Mouse (Mus musculus): ENCODE measurements around the gene Gucy1a1.
"Not testable (repeated sequence)": the region's sequence is repeated elsewhere in the genome, so short reads cannot be mapped to it uniquely, and the experiment has no call there.

Gene Gucy1a1

DNA sequence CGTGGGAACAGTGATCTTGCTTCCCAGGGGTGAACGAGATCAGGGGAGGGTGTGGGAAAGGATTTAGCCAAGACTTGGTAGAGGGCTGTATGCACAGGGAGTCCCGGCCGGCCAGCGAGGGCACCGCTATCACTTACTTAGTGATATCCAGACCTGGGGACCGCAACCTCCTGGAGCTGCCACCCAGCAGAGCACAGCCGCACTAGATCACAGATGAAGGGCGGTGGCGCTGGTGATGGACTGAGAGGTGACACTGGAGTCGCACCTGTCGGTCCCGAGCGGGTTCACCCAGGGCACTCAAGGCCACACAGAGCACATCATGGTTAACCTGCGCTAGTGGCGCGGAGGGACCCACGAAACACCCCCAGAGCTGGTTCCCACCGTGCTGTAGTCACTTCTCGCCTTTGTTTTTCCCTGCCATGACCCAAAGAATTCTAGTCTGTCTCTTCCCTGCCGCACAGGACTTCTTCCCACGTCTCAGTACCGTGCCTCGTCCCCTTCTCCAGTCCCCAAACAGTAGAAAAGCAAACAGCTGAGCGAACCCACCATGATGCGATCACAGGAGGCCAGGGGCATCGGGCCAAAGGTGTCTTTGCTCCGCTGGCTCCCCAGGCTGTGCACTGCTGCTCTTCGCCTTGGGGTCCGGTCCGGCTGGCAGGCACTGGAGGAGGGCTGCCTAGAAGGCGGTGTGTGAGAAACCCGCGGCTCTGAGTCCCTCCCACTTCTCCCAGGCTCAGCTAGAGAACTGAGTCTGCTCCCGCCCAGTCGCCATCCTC lies at the start of gene Gucy1a1:
Gene Gucy1a1 (minus strand): TSS at position 664 of the 776 bp plus-strand sequence.
- in situ Hi-C loops (cut with MseI, MboI): no loop called here

DNA sequence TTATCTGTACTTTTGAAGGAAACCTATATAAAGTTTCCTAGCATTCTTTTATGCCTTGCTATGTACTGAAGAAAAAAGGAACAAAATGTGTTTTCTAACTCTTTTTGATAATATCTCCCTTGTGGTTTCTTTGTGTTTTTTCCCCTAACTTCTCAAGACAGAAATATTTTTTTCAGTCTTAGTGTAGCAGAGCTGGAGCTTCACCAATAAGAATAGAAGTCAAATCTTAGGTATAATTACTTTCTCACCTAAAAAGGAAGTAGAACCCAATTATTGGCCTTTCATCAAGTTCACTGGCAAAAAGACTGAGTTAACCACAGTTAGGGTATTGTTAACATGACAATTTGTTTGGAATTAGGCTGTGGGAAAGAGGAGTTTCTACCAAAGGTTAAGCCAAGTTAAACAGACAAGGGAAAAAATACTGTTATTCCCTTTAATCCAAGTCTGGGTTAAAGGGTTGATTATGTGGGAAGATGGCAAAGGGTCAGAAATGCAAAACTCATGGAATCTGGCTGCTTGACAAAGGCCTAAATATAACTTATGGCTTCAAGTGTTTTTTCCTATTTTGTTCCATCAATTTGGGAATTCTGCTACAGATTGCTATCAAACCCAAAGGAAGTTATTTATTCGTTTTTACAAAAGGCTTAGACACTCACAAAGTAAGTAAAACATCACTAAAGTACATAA lies 46.1 kb upstream of the Gucy1a1 start:
- in situ Hi-C loops (cut with MseI, MboI): no loop called here

DNA sequence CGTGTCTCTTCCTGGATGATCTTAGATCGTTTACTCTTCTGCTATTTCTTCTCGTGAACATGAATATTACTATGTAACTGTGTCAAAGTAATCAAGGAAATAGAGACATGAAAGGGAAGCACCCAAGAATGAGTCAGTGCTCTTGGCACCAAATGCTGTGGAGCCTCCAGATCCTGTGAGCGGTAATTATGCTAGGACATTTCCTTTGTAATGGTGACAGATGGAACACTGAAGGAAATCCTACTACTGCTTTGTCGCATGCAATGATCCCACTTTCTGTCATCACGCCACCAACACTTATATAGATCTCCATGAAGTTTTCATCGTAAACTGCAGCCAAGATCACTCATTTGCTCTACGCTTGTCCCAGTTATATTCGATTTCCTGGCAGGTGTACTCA lies 40.0 kb upstream of the Gucy1a1 start:
- in situ Hi-C loops (cut with MseI, MboI): no loop called here

DNA sequence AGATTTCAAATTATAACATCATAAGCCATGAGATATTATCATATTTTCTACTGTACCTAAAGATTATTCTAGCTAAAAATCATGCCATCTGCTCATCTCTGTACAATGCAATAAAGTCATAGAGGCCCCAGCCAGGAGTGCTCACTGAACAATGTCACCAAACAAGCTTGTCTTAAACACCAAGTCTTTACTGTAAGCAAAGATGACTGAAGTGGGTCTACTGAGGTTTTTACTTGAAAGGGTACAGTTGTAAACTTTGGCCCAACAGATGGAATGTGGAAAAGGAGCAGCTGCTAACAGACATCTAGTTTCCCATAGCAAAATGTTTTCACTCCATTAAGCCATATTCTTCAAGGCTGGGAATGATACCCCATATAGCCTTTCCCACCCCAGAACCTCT lies 35.9 kb upstream of the Gucy1a1 start:
- in situ Hi-C loops (cut with MseI, MboI): no loop called here

DNA sequence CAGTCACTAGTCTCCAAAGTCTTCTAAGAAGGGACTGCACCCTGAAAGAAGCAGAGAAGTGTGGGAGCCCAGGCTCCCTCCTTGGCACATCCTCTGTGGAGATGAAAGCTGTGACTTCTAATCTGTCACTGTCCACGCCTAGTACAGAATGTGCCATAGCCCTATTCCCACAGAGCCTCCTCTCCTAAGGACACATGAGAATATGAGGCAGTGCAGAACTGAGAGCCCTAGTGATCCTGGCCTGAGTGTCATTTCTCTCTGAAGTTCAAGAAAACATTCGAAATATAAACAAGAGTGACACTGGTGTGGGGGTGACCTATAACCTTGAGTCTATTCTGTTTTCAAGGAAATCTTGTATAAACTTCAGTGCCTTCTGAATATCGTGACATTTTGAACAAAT lies 34.7 kb upstream of the Gucy1a1 start:
- in situ Hi-C loops (cut with MseI, MboI): no loop called here

DNA sequence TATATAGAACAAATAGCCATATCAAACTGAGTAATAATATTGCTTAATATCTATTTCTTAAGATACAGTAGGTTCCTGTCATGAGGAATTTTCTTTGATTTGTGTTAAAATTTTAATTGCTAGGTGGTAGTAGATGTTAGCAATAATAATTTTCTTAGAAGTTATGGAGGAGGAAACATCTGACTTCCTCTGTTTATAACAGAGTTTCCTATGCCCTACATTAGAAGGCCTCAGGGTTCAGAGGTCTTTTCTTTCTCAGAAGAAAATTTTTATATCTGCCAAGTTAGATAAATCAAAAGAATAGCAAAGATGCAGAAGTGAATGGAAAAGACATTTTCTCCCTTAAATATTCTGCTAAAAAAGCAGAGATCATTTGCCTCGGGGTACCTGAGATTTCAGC lies 29.9 kb upstream of the Gucy1a1 start:
- in situ Hi-C loops (cut with MseI, MboI): no loop called here

DNA sequence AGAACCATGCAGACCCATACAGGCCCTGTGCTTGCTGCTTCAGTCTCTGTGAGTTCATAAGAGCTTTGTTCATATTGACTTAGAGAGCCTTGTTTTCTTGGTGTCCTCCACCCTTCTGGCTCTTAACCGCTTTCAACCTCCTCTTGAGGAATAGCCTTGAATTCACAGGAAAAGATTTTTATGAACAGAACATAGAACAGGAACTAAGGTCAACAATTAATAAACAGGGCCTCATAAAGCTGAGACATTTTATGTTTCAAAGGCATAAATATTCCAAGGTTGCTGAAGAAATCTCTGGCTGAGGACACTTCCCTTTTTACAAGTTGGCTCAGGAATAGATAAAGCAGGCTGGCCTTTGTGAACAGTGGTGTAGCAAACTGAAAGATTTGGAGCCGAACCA lies 21.5 kb upstream of the Gucy1a1 start:
- in situ Hi-C loops (cut with MseI, MboI): no loop called here

DNA sequence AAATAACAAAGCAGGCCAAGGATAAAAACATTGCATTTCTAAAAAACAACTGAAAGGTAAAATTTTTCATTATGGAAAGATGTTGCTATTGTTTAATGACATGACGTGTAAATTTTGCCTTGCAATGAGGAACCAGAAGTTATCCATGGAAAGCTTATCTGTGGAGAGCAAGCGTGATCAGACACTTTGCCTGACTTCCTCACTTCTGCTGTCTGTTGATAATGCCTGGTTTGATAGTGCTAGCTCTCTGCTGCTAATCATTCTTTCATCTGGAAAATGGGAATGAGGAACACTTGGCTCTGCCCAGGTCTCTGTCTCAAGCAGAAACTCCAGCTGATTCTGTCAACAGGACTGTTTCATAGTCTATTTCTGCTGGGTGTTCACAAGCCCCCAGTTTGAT lies 20.3 kb upstream of the Gucy1a1 start:
- in situ Hi-C loops (cut with MseI, MboI): no loop called here

DNA sequence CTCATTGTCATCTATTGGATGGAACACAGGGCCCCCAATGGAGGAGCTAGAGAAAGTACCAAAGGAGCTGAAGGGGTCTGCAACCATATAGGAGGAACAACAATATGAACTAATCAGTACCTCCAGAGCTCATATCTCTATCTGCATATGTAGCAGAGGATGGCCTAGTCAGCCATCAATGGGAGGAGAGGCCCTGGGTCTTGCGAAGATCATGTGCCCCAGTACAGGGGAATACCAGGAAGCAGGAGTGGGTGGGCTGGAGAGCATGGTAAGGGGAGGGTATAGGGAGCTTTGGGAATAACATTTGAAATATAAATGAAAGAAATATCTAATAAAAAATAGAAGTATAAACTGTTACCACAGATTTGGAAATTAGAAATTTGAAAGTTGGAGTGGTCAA lies 17.4 kb upstream of the Gucy1a1 start:
- in situ Hi-C loops (cut with MseI, MboI): not testable (repeated sequence)

DNA sequence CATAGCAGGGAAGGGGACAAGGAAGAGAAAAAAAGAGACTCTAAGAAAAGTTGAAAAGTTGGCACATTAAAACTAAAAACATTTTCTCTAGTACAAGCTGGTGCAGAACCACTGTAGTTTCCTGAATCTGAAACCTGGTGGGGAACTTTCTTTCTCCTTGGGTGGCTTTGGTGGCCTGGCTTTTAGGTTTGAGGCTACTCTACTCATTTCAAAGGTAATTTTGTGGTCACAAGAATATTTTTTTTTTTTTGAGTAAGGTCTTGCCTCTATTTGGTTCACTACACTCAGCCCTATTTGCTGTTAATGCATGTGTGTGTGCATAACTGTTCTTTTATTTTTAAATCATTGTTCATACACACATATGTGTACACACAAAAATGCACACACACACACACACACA lies 389 bp upstream of the Gucy1a1 start:
- in situ Hi-C loops (cut with MseI, MboI): no loop called here

DNA sequence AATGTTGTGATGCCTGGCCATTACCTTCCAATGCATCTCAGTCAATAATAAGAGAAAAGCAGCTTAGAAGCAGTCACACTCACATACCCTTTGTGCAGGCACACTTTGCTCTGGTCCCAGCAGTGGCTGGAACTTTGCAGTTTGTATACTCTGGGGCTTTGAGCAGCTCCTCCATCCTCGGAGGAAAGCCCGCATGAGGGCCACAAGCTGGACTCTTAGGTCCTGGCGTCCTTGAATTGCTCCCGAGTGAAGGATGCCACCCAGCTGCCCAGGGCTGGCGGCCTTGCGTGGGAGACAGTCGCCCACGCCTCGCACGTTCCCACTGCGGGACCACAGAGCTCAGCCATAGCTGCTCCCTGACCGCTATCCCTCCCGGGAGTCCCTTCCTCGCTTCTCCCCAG lies 864 bp downstream of the Gucy1a1 start:
- in situ Hi-C loops (cut with MseI, MboI): no loop called here

DNA sequence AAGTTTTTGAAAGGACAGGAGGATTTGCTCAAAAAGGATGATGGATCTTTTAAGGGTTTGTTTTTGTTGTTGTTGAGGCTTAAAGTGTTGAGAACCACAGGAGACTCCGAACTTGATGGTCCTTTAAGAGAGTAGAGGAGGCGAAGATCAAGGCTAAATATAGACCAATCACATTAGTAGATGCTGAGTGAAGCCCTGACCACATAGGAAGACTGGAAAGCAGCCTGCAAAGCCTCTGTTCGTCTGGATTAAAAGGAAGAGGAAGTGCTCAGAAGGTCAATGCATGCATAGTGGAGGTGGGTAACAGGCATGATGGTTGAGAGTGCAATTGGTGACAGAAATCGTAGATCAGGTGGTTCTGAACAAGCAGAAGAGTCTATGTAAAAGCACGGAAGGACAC lies 4.8 kb downstream of the Gucy1a1 start:
- in situ Hi-C loops (cut with MseI, MboI): no loop called here

DNA sequence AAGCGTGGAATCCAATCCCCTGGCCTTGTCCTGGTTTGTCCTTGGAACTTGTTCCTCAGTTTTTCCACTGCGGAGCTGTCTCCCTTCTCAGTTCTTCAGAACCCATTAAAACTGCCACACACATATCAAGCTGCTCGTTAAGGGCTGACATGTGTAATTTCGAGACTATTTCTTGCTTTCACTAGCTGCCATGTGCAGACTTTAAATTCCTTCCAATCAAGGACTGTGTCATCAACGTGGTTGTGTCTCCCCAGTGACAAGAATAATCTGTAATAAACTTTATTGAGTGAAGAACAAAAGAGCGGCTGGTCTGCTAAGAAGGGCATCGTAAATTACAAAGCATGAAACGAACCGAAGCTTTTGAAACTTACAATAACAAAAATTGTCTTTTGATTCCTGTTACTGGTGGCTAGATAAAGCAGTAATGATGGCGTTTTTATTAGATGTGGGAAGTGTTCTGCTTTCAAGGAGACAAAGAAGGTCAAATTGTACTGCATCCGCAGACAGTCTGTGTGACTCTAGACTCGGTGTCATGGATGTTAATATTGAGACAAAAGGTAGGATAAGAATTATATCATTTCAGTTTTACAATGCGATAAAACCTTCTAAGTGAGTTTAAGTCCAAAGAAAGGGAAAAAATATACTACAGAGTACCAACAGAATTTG lies 7.5 kb downstream of the Gucy1a1 start:
- in situ Hi-C loops (cut with MseI, MboI): no loop called here

DNA sequence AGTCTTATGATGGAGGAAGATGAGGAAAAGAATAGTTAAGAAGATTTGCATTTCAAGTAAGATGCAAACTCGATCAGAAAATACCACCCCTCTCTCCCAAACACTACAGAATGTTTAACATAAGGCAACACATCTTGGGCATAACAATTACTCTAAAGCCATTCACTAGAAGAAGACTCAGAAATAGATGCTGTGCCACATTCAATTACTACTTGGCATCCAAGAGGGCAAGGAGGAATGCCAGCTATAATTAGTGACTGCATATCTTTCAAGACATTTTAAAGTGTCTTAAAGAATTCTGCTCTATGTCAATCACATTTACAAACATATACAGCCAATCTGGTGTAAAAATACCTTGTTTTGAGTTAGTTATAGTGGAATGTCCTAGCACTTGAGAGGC lies 10.1 kb downstream of the Gucy1a1 start:
- in situ Hi-C loops (cut with MseI, MboI): no loop called here

DNA sequence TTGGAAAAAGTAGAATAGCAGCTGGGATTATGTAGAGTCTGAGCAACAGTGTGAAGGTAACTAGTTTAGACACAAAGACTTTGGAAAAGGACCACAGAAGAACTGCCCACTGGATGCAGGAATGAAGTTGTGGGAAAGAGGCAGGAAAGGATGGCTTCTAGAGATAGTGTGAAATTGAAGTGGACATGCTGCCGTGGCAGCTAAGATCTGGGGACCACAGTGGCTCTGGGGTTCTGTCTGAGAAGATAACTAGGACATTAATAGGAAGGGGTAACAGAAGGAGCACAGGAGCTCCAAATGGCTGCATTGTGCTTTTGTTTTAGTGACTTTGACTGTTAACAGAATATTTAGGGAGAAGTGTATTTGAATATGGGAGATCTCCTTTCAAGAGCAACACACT lies 16.3 kb downstream of the Gucy1a1 start:
- in situ Hi-C loops (cut with MseI, MboI): no loop called here

DNA sequence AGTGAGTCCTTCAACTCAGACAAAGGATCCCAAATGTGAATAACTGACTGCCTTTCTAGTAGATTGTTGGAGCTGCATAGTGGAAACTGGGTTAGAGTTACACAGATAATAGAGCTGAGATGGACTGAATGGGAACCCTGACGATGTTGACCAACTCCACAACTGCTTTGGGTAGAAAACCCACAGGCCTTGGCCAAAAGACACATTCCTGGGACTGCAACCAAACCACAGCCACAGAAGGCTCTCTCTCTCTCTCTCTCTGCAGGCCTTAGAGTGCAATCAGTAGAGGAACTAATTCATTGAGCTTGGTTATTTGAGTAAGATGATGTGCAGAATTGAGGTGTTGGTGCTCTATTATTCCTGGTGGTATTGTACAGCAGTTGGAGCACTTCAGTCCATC lies 21.0 kb downstream of the Gucy1a1 start:
- in situ Hi-C loops (cut with MseI, MboI): no loop called here

DNA sequence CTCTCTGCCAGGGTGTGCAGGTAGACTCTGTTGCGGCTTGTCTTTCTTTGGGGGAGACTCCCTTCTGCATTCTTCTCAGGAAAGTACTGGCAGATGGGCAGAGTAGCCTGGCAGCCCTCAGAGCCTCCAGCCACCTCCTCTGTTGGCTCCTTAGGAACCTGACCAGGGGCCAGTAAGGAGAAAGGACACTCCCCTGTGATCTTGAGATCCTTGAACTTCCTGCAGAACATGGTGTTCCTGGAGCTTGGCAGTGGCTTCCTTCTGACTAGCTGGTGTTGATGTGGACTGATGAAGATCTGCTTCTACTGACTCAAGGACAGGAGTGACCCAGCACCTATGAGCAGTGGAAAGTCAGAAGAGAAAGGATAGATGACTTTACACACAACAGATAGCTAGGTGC lies 26.7 kb downstream of the Gucy1a1 start:
- in situ Hi-C loops (cut with MseI, MboI): no loop called here

DNA sequence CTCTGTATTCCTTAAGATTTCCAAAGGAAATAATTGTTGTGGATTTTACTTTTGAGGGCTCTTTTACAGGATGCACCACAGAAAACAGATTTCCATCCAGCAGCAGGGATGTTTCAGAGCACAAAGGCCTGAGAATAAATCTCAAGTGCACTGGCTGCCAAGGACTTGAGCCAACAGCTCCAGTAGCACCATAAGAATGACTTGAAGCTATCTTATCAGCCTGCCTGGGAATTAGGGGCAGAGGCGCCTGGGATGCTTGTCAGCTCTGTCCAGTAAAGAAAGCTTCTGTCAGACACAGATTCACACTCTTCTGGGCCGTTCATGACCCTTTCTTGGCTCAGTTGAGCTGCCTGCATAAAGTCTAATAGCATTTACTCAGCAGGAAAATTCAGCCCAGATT lies 33.1 kb downstream of the Gucy1a1 start:
- in situ Hi-C loops (cut with MseI, MboI): no loop called here

DNA sequence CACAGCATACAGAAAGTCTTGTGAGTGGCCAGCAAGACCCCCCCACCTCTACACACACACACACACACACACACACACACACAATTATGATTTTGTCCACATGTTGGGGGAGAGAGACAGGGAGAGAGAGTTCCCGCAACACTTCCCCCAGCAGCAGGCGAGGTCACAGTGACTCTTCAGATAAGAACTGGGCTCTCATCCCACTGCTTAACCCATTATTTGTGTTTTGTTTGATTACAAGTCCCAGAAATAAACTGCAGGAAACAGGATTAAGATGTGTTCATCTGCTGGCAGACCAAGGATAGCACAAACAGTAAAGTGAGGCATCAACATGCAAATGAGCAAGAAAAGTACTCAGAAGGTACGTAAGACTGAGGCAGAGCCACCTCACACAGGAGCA lies 33.6 kb downstream of the Gucy1a1 start:
- in situ Hi-C loops (cut with MseI, MboI): no loop called here

DNA sequence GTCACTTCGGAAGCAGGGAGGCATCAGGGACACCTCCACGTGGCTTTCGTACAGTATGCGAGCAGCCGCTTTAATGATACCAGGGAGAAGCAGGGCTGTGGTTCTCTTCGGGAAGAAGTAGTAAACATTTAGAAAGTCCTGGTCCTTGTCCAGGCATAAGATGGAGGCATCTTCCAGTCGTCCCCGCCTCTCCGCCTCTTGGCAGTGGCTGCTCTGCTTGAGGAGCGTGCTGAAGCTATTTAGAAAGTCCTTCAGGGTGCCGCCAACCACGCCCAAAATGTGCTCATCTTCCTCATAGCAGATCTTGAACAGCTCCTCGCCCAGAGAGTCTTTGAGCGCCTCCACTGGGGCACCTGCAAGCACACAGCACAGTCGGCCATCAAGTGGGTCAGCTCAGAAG lies 36.6 kb downstream of the Gucy1a1 start:
- in situ Hi-C loops (cut with MseI, MboI): no loop called here

DNA sequence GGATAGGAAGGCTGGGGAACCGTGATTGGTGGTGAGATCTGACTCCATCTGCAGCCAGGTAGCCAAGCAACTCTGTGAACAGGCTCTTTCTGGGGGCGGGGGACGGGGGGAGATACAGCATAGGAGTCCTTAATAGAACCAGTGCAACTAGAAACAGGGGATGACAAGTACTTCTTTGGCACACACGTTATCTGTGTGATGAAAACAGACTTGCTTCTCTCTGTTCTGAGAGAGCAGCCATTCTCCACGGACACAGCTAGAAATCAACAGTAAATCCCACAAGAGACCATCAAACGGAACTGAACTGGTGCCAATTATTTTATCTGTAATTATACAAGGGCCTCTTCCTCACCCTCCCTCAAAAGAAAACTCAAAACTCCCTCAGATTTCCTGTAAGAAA lies 41.4 kb downstream of the Gucy1a1 start:
- in situ Hi-C loops (cut with MseI, MboI): no loop called here

DNA sequence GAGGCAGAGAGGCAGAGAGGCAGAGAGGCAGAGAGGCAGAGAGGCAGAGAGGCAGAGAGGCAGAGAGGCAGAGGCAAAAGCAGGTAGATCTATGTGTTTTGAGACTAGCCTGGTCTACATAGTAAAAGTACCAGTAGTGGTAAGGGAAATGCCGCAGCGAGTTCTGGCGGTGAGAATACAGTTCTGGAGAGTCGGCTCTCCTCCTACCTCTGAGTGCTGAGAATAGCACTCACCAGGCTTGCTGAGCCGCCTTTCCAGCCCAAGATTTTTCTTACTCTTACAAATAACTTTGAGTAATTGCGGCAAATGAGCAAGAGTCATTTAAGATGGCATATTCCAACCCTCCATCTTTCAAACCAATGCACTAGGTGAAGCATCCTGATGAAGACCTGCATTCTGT lies 46.5 kb downstream of the Gucy1a1 start:
- in situ Hi-C loops (cut with MseI, MboI): no loop called here

DNA sequence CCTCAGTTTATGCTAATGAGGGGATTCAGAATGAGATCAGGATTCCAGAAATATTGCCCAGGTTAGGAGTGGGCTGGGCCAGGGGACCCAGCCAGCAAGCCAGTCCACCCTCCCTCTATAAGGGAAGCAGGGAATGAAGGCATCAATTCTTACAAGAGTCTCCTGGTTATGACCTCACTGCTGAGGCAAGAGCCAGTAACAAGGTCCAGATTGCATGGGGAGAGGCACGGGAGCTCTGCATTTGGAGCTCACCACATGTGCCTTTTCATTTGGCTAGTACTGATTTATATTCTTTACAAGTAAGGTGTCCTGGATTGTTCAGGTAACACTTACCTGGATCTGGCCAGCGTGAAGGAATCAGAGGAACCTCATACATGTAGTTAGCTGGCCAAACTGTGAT lies 48.8 kb downstream of the Gucy1a1 start:
- in situ Hi-C loops (cut with MseI, MboI): no loop called here
